Mouse (Mus musculus): ENCODE data around the gene 1300017J02Rik. TPM values are rescaled to one million over a fixed set of nuclear protein-coding genes. Genes with fewer than 3 reads are reported as not detected.

The 1300017J02Rik gene
- polyA plus RNA-seq, 1 experiment: 0.26 TPM

DNA sequence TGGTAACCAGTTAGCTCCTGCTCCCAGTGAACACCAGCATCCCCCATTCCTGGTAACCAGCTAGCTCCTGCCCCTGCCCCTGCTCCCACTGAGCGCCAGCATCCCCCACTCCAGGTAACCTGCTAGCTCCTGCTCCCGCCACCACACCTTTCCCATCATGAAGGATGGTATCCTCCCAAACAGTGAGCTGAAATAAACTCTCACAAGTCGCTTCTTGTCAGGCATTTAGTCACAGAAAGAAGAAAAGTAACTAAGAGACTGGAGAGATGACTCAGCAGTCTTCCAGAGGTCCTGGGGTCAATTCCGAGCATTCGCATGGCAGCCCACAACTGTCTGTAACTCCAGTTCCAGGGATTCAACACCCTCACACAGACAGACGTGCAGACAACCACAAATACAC lies 28.0 kb downstream of the 1300017J02Rik start:
- 86% methylated on average over 6 of the region's 6 CpGs for WGBS
- DNase-seq: no peak
- H3K4me3 ChIP-seq (replicated peaks; ENCODE audit: extremely low read depth, low read depth, low read length): no peak overlapping the region
- TF ChIP-seq POLR2A (IDR thresholded peaks at IDR 0.05; ENCODE audit: borderline replicate concordance, extremely low read depth, low read depth, low read length) (no peak), CTCF (IDR thresholded peaks at IDR 0.05; ENCODE audit: insufficient read depth, low read length) (no peak)
- no peaks in the 10 kb centered on the region for H3K4me1 ChIP-seq (ENCODE audit: control insufficient read depth, insufficient read depth, low read length)

DNA sequence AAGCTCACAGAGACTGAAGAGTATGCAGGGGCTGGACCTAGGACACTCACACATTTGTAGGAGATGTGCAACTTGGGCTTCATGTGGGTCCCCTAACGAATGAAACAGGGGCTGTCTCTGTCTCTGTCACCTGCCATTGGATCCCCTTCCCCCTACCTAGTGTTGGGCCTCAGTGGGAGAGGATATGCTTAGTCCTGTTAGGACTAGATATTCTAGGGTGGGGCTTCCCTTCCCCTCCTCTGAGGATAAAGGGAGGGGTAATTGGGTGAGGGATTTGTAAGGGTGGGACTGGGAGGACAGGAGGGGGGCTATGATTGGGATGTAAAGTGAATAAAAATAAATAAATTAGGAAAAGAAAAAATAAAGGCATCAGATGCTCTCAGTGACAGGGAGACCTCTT lies 29.2 kb downstream of the 1300017J02Rik start:
- 71% methylated on average over 1 of the region's 1 CpGs for WGBS
- H3K4me1 ChIP-seq (ENCODE audit: control insufficient read depth, insufficient read depth, low read length): no peaks in the 10 kb centered on the region
- DNase-seq: no peak
- no peak for TF ChIP-seq CTCF (IDR thresholded peaks at IDR 0.05; ENCODE audit: insufficient read depth, low read length)
- no peak overlapping the region for H3K4me3 ChIP-seq (replicated peaks; ENCODE audit: extremely low read depth, low read depth, low read length)

DNA sequence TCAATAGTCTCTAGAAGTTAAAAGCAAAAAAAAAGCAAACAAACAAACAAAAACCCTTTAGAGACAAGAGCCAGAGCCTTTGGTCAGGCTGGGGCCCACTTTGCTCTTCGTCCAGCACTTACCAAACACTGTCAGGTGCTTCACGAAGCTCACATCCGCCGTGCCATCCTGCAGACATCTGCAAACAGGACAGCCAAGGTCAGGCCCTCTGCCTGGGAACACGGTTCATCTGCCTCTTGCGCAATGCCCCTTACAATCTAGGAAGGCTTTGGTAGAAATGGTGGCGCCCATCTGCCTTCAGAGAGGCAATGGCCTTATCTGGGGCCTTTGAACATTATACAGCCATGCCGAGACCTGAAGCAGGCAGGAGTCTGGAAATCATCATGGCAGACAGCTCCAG lies 30.1 kb downstream of the 1300017J02Rik start:
- Histone ChIP-seq H3K4me1 (ENCODE audit: control insufficient read depth, insufficient read depth, low read length) (no peaks in the 10 kb centered on the region), H3K4me3 (replicated peaks; ENCODE audit: extremely low read depth, low read depth, low read length) (no peak overlapping the region)
- DNase-seq: no peak
- TF ChIP-seq POLR2A (IDR thresholded peaks at IDR 0.05; ENCODE audit: borderline replicate concordance, extremely low read depth, low read depth, low read length) (no peak), CTCF (IDR thresholded peaks at IDR 0.05; ENCODE audit: insufficient read depth, low read length) (no peak)
- WGBS: 73% methylated on average over 8 of the region's 8 CpGs

DNA sequence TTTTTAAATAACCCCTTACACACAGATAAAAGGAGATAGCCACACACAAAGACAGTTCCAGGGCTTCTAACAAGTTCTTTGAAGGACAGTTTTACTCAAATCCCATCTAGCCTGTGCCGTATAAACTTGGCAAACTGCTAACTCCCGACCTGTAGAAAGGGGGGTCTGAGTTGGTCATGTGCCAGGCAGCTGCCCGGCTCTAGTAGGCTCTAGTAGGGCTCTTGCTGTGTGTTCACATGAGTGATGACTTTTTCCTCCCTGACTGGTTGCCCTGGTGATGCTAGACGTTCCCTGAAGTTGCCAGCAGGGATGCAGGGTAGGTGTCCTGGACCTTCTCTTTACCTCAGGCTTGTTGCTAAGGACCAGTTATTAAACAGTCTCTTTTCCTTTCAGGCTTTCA lies 33.8 kb downstream of the 1300017J02Rik start:
- no peak for DNase-seq
- Histone ChIP-seq H3K4me1 (ENCODE audit: control insufficient read depth, insufficient read depth, low read length) (no peaks in the 10 kb centered on the region), H3K4me3 (replicated peaks; ENCODE audit: extremely low read depth, low read depth, low read length) (no peak overlapping the region)
- no peak for TF ChIP-seq CTCF (IDR thresholded peaks at IDR 0.05; ENCODE audit: insufficient read depth, low read length)
- TF ChIP-seq POLR2A (IDR thresholded peaks at IDR 0.05; ENCODE audit: borderline replicate concordance, extremely low read depth, low read depth, low read length): no peak
- WGBS: 10% methylated on average over 4 of the region's 4 CpGs

DNA sequence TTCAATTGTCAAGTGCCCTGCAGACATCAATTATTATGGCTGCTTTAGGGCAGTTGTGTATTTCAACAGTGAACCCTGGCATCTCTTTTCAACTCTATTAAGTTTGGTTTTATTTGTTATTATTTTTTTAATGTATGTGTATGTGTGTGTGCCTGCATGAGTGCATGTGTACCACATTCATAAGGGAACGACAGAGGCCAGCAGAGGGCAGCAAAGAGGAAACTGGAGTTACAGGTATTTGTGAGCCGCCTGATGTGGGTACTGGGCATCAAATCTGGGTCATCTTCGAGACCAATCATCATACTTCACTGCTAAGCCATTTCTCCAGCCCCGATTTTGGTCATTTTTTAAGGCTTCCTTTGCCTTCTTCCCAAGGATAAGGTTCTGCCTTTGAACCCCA lies 39.1 kb downstream of the 1300017J02Rik start:
- TF ChIP-seq CTCF (IDR thresholded peaks at IDR 0.05; ENCODE audit: insufficient read depth, low read length) (no peak), POLR2A (IDR thresholded peaks at IDR 0.05; ENCODE audit: borderline replicate concordance, extremely low read depth, low read depth, low read length) (no peak)
- WGBS: 91% methylated on average over 4 of the region's 4 CpGs
- DNase-seq: no peak
- no peaks in the 10 kb centered on the region for H3K4me1 ChIP-seq (ENCODE audit: control insufficient read depth, insufficient read depth, low read length)
- H3K4me3 ChIP-seq (replicated peaks; ENCODE audit: extremely low read depth, low read depth, low read length): no peak overlapping the region

DNA sequence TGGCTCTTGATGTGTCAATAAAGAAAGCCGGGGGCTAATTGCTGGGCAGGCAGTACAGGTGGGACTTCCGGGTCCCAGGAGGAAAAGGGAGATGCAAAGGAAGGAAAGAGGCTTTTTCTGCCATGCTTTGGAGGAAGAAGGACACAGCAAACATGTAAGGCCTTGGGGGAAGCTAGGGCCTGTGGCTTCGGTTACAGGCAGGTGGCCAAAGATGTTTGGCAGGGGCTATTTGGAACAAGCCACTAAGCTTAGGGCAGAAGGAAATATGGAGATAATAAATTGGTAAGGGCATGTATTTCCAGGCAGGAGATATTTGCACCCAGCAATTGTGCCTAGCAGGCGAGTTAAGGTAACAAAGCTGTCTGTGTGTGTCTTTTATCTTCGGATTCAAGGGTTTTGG lies 52.0 kb downstream of the 1300017J02Rik start:
- Histone ChIP-seq H3K4me3 (replicated peaks; ENCODE audit: extremely low read depth, low read depth, low read length) (no peak overlapping the region), H3K4me1 (ENCODE audit: control insufficient read depth, insufficient read depth, low read length) (no peaks in the 10 kb centered on the region; the same call in 1 of the 2 replicates)
- 73% methylated on average over 5 of the region's 5 CpGs for WGBS
- DNase-seq: no peak
- no peak for TF ChIP-seq POLR2A (IDR thresholded peaks at IDR 0.05; ENCODE audit: borderline replicate concordance, extremely low read depth, low read depth, low read length)
- TF ChIP-seq CTCF (IDR thresholded peaks at IDR 0.05; ENCODE audit: insufficient read depth, low read length): no peak

DNA sequence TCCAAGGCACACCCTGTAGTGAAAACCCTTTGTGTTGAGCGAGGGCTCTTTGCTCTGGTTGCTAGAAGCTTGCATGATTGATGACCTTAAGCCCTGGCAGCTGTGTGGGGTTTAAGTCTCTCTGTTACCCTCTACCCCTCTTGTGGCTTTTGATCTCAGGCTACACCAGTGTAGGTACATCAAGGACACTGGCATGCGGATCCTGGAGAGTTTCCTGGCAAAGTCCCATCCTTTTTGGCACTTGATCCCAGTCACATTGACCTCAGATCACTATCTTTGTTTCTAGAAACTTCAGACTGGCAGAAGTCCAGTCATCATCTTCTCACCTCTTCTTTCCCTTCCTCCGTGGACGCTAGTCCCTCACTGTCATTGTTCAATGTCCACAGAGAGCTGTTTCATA lies 56.3 kb downstream of the 1300017J02Rik start:
- no peaks in the 10 kb centered on the region; the same call in 1 of the 2 replicates for H3K4me1 ChIP-seq (ENCODE audit: control insufficient read depth, insufficient read depth, low read length)
- TF ChIP-seq POLR2A (IDR thresholded peaks at IDR 0.05; ENCODE audit: borderline replicate concordance, extremely low read depth, low read depth, low read length) (no peak), CTCF (IDR thresholded peaks at IDR 0.05; ENCODE audit: insufficient read depth, low read length) (no peak)
- DNase-seq: no peak
- H3K4me3 ChIP-seq (replicated peaks; ENCODE audit: extremely low read depth, low read depth, low read length): no peak overlapping the region
- 18% methylated on average over 4 of the region's 4 CpGs for WGBS

DNA sequence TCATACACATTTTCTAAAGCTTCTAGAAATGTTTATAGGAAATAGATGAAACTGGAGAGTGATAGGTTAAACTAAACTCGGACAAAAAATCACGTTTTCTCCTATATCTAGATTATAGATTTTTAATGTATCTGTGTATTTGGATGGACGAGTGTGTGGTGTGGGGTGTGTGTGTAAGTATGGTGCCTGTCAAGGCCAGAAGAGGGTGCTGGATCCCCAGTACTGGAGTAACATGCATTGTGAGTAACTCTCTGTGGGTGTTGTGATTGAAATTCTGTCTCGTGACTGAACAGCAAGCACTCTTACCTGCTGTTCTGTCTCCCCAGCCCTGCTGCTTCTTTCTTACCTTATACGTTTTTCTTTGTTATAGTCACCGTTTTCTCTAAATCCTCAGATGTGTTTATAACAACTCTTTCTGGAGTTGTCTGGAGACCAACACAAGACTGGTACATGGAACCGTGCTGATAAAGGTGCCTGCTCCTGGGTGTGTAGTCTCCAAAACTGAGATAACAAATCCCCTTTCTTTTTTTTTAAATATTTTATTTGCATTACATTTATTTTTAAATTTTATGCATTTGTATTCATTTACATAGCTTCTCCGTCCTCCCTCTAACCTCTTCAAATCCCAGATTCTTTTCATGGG lies 58.2 kb downstream of the 1300017J02Rik start:
- TF ChIP-seq CTCF (IDR thresholded peaks at IDR 0.05; ENCODE audit: insufficient read depth, low read length) (no peak), POLR2A (IDR thresholded peaks at IDR 0.05; ENCODE audit: borderline replicate concordance, extremely low read depth, low read depth, low read length) (no peak)
- H3K4me3 ChIP-seq (replicated peaks; ENCODE audit: extremely low read depth, low read depth, low read length): no peak overlapping the region
- 84% methylated on average over 8 of the region's 8 CpGs for WGBS
- DNase-seq: no peak
- H3K4me1 ChIP-seq (ENCODE audit: control insufficient read depth, insufficient read depth, low read length): no peaks in the 10 kb centered on the region; the same call in 1 of the 2 replicates

DNA sequence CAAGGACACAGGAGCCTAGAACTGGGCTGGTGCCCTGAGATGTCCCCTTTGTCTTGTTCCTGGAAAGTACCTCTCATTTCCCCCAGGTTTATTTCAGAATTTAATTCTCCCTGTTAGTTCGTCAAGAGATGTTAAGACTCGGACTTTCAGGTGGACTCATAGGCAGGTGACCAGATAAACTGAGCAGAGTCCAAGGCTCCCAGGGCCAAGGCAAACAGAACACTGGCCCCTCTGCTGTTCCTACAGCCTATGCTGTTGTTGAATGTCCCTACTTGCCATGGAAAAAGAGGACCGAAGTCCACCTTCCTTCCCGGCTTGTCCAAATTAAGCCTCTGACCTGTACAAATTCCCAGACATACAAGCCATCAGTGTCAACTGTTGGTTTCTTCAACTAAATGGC lies 61.2 kb downstream of the 1300017J02Rik start:
- no peak overlapping the region for H3K4me3 ChIP-seq (replicated peaks; ENCODE audit: extremely low read depth, low read depth, low read length)
- WGBS: 87% methylated on average over 4 of the region's 4 CpGs
- H3K4me1 ChIP-seq (ENCODE audit: control insufficient read depth, insufficient read depth, low read length): no peaks in the 10 kb centered on the region
- DNase-seq: no peak
- TF ChIP-seq POLR2A (IDR thresholded peaks at IDR 0.05; ENCODE audit: borderline replicate concordance, extremely low read depth, low read depth, low read length) (no peak), CTCF (IDR thresholded peaks at IDR 0.05; ENCODE audit: insufficient read depth, low read length) (no peak)

DNA sequence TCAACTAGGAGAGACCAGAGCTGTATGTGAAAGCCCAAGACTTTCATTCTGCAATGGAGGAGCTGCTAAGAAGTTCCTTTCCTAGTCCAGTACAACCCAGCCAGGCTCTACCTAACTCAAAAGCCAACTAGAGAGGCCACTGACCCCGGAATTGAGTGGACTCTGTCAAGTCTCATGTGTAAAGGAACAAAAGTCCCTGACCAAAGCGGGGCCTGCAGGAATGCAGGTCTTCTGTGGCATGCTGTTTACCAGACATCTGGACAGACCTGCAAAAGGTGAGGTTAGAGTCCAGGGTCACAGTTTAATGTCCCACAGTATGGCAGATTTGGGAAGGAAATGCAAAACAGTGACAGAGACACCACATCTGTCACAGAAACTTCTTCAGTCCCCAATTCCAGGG lies 63.7 kb downstream of the 1300017J02Rik start:
- Histone ChIP-seq H3K4me1 (ENCODE audit: control insufficient read depth, insufficient read depth, low read length) (no peaks in the 10 kb centered on the region), H3K4me3 (replicated peaks; ENCODE audit: extremely low read depth, low read depth, low read length) (no peak overlapping the region)
- WGBS: 72% methylated on average over 2 of the region's 2 CpGs
- TF ChIP-seq CTCF (IDR thresholded peaks at IDR 0.05; ENCODE audit: insufficient read depth, low read length): no peak
- no peak for TF ChIP-seq POLR2A (IDR thresholded peaks at IDR 0.05; ENCODE audit: borderline replicate concordance, extremely low read depth, low read depth, low read length)
- no peak for DNase-seq

Measured in lung, adult 2 months (tissue).